In genomic region chr11:50174730-50175187, GRCm38 (mm10) we compare ENCODE assay signal across 8 mouse cellular contexts. TPM values are rescaled to one million over a fixed set of nuclear protein-coding genes. Genes with fewer than 3 reads are reported as not detected.
DNase-seq lines count a peak whose midpoint lies in the region; ATAC-seq and TF ChIP-seq lines count a peak whose summit lies in the region.

No protein-coding gene starts in this region.

- peaks cover 24% of the 10 kb centered on the region for H3K4me1 ChIP-seq in G1E (ENCODE audit: insufficient read depth, low read depth, low read length)
- peaks cover 6% of the 10 kb centered on the region; the same call in 1 of the 2 replicates for H3K4me1 ChIP-seq in forebrain, embryonic 14.5 days (ENCODE audit: control insufficient read depth, insufficient read depth, low read length)
- H3K4me1 ChIP-seq in lung, postnatal 0 days (ENCODE audit: insufficient read depth, low read depth, low read length): peaks cover 7% of the 10 kb centered on the region; the same call in 1 of the 2 replicates

- H3K9ac ChIP-seq in forebrain, embryonic 14.5 days (ENCODE audit: low read length): peak overlapping the region; percentile 73
- H3K9ac ChIP-seq in lung, postnatal 0 days (replicated peaks; ENCODE audit: low read depth): peak overlapping the region; percentile 69

- under 1% methylated on average over 26 of the region's 27 CpGs for WGBS in forebrain, embryonic 14.5 days
- WGBS in lung, postnatal 0 days: 0% methylated on average over 24 of the region's 27 CpGs

- no peak for TF ChIP-seq EP300 in lung, postnatal 0 days (IDR thresholded peaks at IDR 0.05)

- ATAC-seq in G1E (ENCODE audit: extremely low read depth, insufficient number of reproducible peaks, low FRiP score, poor library complexity, severe bottlenecking): peak; percentile 100
- ATAC-seq in forebrain, embryonic 14.5 days: peak; percentile 99
- ATAC-seq in lung, postnatal 0 days: peak; percentile 99

- peak overlapping the region; percentile 81 for H3K4me2 ChIP-seq in forebrain, embryonic 14.5 days (ENCODE audit: low read length)
- peak overlapping the region; percentile 91 for H3K4me2 ChIP-seq in lung, postnatal 0 days (replicated peaks; ENCODE audit: low read depth, low read length)

- intact Hi-C loops in heart, postnatal 36 days (cut with DNase I): loop anchor here (2.0 kb wide), 1 partner anchor 50 kb away; no protein-coding TSS in a partner anchor

- no peaks in the 10 kb centered on the region for H3K9me3 ChIP-seq in G1E (replicated peaks)
- H3K9me3 ChIP-seq in forebrain, embryonic 14.5 days (replicated peaks; ENCODE audit: control insufficient read depth, low read length): no peaks in the 10 kb centered on the region
- no peaks in the 10 kb centered on the region for H3K9me3 ChIP-seq in lung, postnatal 0 days (ENCODE audit: low read length)

- peaks cover 63% of the 10 kb centered on the region for H3K36me3 ChIP-seq in G1E (replicated peaks)
- peaks cover 43% of the 10 kb centered on the region for H3K36me3 ChIP-seq in forebrain, embryonic 14.5 days (ENCODE audit: control insufficient read depth, insufficient read depth, low read length)
- H3K36me3 ChIP-seq in lung, postnatal 0 days (ENCODE audit: insufficient read depth, low read length): 0 out of 2 replicates have a peak, but pooled peaks cover 1% of the 10 kb centered on the region

- DNase-seq in G1E (ENCODE audit: low spot score): peak; percentile 87
- peak; percentile 97 for DNase-seq in cerebellum, adult 11 months
- DNase-seq in forebrain, embryonic 14.5 days (ENCODE audit: low spot score): peak; percentile 99
- DNase-seq in heart, postnatal 36 days: peak; percentile 98 to 99
- DNase-seq in layer of hippocampus, adult 9-10 months (ENCODE audit: low spot score): peak; percentile 91
- peak; percentile 99 for DNase-seq in lung, postnatal 0 days (ENCODE audit: low spot score)
- peak; percentile 97 for DNase-seq in ovary, postnatal 14 days (ENCODE audit: low spot score)
- peak; percentile 98 for DNase-seq in thymus, postnatal 14 days

- TF ChIP-seq CTCF in G1E (IDR thresholded peaks at IDR 0.05; ENCODE audit: low read depth, low read length): no peak
- TF ChIP-seq CTCF in lung, postnatal 0 days (IDR thresholded peaks at IDR 0.05): no peak; the same call in 1 of the 2 replicates

- peak overlapping the region; percentile 85 for H3K4me3 ChIP-seq in G1E (ENCODE audit: low read depth, low read length)
- H3K4me3 ChIP-seq in forebrain, embryonic 14.5 days (ENCODE audit: low read depth, low read length): peak overlapping the region; percentile 66
- peak overlapping the region; percentile 57 for H3K4me3 ChIP-seq in lung, postnatal 0 days (ENCODE audit: low read depth, low read length)

- H3K27ac ChIP-seq in forebrain, embryonic 14.5 days (ENCODE audit: low read depth, low read length): peak overlapping the region; percentile 80
- peak overlapping the region; percentile 57; the same call in 1 of the 2 replicates for H3K27ac ChIP-seq in lung, postnatal 0 days (ENCODE audit: low read length)

- H3K27me3 ChIP-seq in G1E (ENCODE audit: insufficient read depth, low read length): no peaks in the 10 kb centered on the region
- H3K27me3 ChIP-seq in forebrain, embryonic 14.5 days (replicated peaks; ENCODE audit: control insufficient read depth, insufficient read depth, low read length): no peaks in the 10 kb centered on the region
- no peaks in the 10 kb centered on the region for H3K27me3 ChIP-seq in lung, postnatal 0 days (replicated peaks; ENCODE audit: insufficient read depth, low read length)

RNA-seq across cellular contexts. Expression of gene Mrnip, which starts 0.5 kb away (rescaled TPM):
- total RNA-seq in G1E (2014; fragmentation: Nextera tagmentation) (44.8 and 63.7 TPM in 2 replicates), G1E (2017) (17.4 and 17.6 TPM in 2 replicates)
- polyA plus RNA-seq in G1E (2012): 6.5 and 10.6 TPM in 2 replicates
- 34.5 and 41.5 TPM in 2 replicates for polyA plus RNA-seq in forebrain, embryonic 14.5 days (2014; fragmentation: Nextera tagmentation; extraction: Ambion mirVana)
- 1 to 10 TPM; 1.8 to 2.4 TPM for total RNA-seq in heart, postnatal 36 days (2021)
- 6.9 and 9.0 TPM in 2 replicates for polyA plus RNA-seq in lung, postnatal 0 days (2015; fragmentation: Nextera tagmentation; extraction: Ambion mirVana)

RNA-seq across cellular contexts. Expression of gene Sqstm1, which starts 35.9 kb away (rescaled TPM):
- 118 and 252 TPM in 2 replicates for total RNA-seq in G1E (2014; fragmentation: Nextera tagmentation)
- 663 and 687 TPM in 2 replicates for total RNA-seq in G1E (2017)
- polyA plus RNA-seq in G1E (2012): 134 and 138 TPM in 2 replicates
- polyA plus RNA-seq in forebrain, embryonic 14.5 days (2014; fragmentation: Nextera tagmentation; extraction: Ambion mirVana): 263 and 276 TPM in 2 replicates
- total RNA-seq in heart, postnatal 36 days (2021): 100 to 1,000 TPM; 379 to 464 TPM
- 405 and 426 TPM in 2 replicates for polyA plus RNA-seq in lung, postnatal 0 days (2015; fragmentation: Nextera tagmentation; extraction: Ambion mirVana)

RNA-seq across cellular contexts. Expression of gene Mgat4b, which starts 35.9 kb away (rescaled TPM):
- total RNA-seq in G1E (2014; fragmentation: Nextera tagmentation) (18.4 and 24.2 TPM in 2 replicates), G1E (2017) (15.6 and 18.3 TPM in 2 replicates)
- 106 and 120 TPM in 2 replicates for polyA plus RNA-seq in G1E (2012)
- polyA plus RNA-seq in forebrain, embryonic 14.5 days (2014; fragmentation: Nextera tagmentation; extraction: Ambion mirVana): 15.2 and 18.9 TPM in 2 replicates
- 10 to 100 TPM; 84.5 to 87.8 TPM for total RNA-seq in heart, postnatal 36 days (2021)
- polyA plus RNA-seq in lung, postnatal 0 days (2015; fragmentation: Nextera tagmentation; extraction: Ambion mirVana): 43.4 and 44.4 TPM in 2 replicates

RNA-seq across cellular contexts. Expression of gene Tbc1d9b, which starts 43.6 kb away (rescaled TPM):
- total RNA-seq in G1E (2014; fragmentation: Nextera tagmentation) (84.8 and 113 TPM in 2 replicates), G1E (2017) (83.1 and 97.7 TPM in 2 replicates)
- 84.5 and 137 TPM in 2 replicates for polyA plus RNA-seq in G1E (2012)
- 23.3 and 28.3 TPM in 2 replicates for polyA plus RNA-seq in forebrain, embryonic 14.5 days (2014; fragmentation: Nextera tagmentation; extraction: Ambion mirVana)
- 10 to 100 TPM; 43.8 to 49.7 TPM for total RNA-seq in heart, postnatal 36 days (2021)
- 26.1 and 27.4 TPM in 2 replicates for polyA plus RNA-seq in lung, postnatal 0 days (2015; fragmentation: Nextera tagmentation; extraction: Ambion mirVana)

Comparison
In these comparisons a context has a peak if more than half of its experiments do, and no peak if none do; other contexts are left out.
1. Peak in every context shown above with its lines: DNase-seq, ATAC-seq, H3K4me3 ChIP-seq and H3K27ac ChIP-seq.